Mouse (Mus musculus) heart, embryonic 11.5 days (tissue): ENCODE data around the gene Plcb1. TPM values are rescaled to one million over a fixed set of nuclear protein-coding genes. Genes with fewer than 3 reads are reported as not detected.

Experiments used
- ATAC-seq: fragments of 200-750 bp; cut with Nextera tagmentation; replicated peaks from 2 replicates; pipeline ENCODE4 v1.8.0; 2017; ENCODE audit warnings: moderate library complexity; ENCODE audit not compliant: insufficient number of reproducible peaks, low FRiP score, low TSS enrichment
- H3K27ac ChIP-seq: fragments of 300-500 bp; sonication (generic); 2 replicates; pipeline ENCODE4 v1.5.1; 2014; ENCODE audit warnings: mild to moderate bottlenecking, low read depth, low read length
- H3K27me3 ChIP-seq: fragments of 300-500 bp; sonication (generic); 2 replicates; pipeline ENCODE4 v1.6.1; 2014; ENCODE audit warnings: mild to moderate bottlenecking, low read length, mixed read lengths; ENCODE audit not compliant: control insufficient read depth, insufficient read depth
- H3K36me3 ChIP-seq: fragments of 300-500 bp; sonication (generic); 2 replicates; pipeline ENCODE4 v1.6.1; 2014; ENCODE audit warnings: mild to moderate bottlenecking, low read length, moderate library complexity, mixed read lengths; ENCODE audit not compliant: control insufficient read depth, insufficient read depth
- H3K4me1 ChIP-seq: fragments of 300-500 bp; sonication (generic); 2 replicates; pipeline ENCODE4 v1.6.1; 2014; ENCODE audit warnings: low read length; ENCODE audit not compliant: control insufficient read depth, insufficient read depth
- H3K4me2 ChIP-seq: fragments of 300-500 bp; sonication (generic); 2 replicates; pipeline ENCODE4 v1.6.1; 2014; ENCODE audit warnings: mild to moderate bottlenecking, moderate library complexity
- H3K4me3 ChIP-seq: fragments of 300-500 bp; sonication (generic); 2 replicates; pipeline ENCODE4 v1.5.1; 2014; ENCODE audit warnings: low read depth, low read length
- H3K9ac ChIP-seq: fragments of 300-500 bp; sonication (generic); 2 replicates; pipeline ENCODE4 v1.6.1; 2014; ENCODE audit warnings: mild to moderate bottlenecking, low read depth, low read length, moderate library complexity
- H3K9me3 ChIP-seq: fragments of 300-500 bp; sonication (generic); replicated peaks from 2 replicates; pipeline ENCODE4 v1.6.1; 2016; ENCODE audit warnings: low read length; ENCODE audit not compliant: control insufficient read depth
- WGBS: fragments of 180-500 bp; shearing (Covaris S2); extraction: QIAGEN DNeasy Blood & Tissue Kit; methylation state at CpG from one replicate; pipeline ENCODE4 v1.1.7; 2014; ENCODE audit not compliant: insufficient replicate concordance; 5-methylcytosine and 5-hydroxymethylcytosine counted together
- polyA plus RNA-seq: library from polyadenylated mRNA; unstranded; fragments of >200 nt; fragmentation: Nextera tagmentation; extraction: Ambion mirVana; gene quantifications from 2 replicates; pipeline ENCODE4 v1.2.1, GENCODE M21; 2014

Plcb1 gene
- polyA plus RNA-seq, 1 experiment from 2014 or later, result 7.2 TPM

GRCm38 (mm10) chr2:135415137-135415536 lies 629.3 kb downstream of the Plcb1 start:
- H3K9ac ChIP-seq, result no peak overlapping the region
- H3K9me3 ChIP-seq, result no peaks in the 10 kb centered on the region
- H3K4me1 ChIP-seq, result no peaks in the 10 kb centered on the region
- H3K4me3 ChIP-seq, result no peak overlapping the region
- H3K36me3 ChIP-seq, result no peaks in the 10 kb centered on the region
- no peak for ATAC-seq
- no peak overlapping the region for H3K27ac ChIP-seq
- 74% methylated on average over 4 of the region's 4 CpGs for WGBS
- H3K4me2 ChIP-seq, result no peak overlapping the region
- no peaks in the 10 kb centered on the region for H3K27me3 ChIP-seq

- H3K4me2 ChIP-seq, result no peak overlapping the region
- ATAC-seq, result no peak
- no peaks in the 10 kb centered on the region for H3K36me3 ChIP-seq
- no peak overlapping the region for H3K27ac ChIP-seq
- 71% methylated on average over 5 of the region's 5 CpGs for WGBS
- no peaks in the 10 kb centered on the region for H3K27me3 ChIP-seq
- no peaks in the 10 kb centered on the region for H3K9me3 ChIP-seq
- H3K4me1 ChIP-seq, result no peaks in the 10 kb centered on the region
- H3K4me3 ChIP-seq, result no peak overlapping the region
- H3K9ac ChIP-seq, result no peak overlapping the region
Observed at GRCm38 (mm10) chr2:135419301-135419700, 633.4 kb downstream of the Plcb1 start.

- ATAC-seq, result no peak
- H3K9ac ChIP-seq, result no peak overlapping the region
- no peaks in the 10 kb centered on the region for H3K36me3 ChIP-seq
- H3K27me3 ChIP-seq, result no peaks in the 10 kb centered on the region
- WGBS, result 86% methylated on average over 5 of the region's 5 CpGs
- H3K27ac ChIP-seq, result no peak overlapping the region
- H3K4me1 ChIP-seq, result peaks cover 3% of the 10 kb centered on the region; the same call in 1 of the 2 replicates
- no peak overlapping the region for H3K4me2 ChIP-seq
- H3K4me3 ChIP-seq, result no peak overlapping the region
- no peaks in the 10 kb centered on the region for H3K9me3 ChIP-seq
Observed at GRCm38 (mm10) chr2:135434947-135435515, 649.2 kb downstream of the Plcb1 start.

- H3K9me3 ChIP-seq, result no peaks in the 10 kb centered on the region
- no peak for ATAC-seq
- H3K4me1 ChIP-seq, result peaks cover 3% of the 10 kb centered on the region; the same call in 1 of the 2 replicates
Observed at GRCm38 (mm10) chr2:135439034-135439433, 653.2 kb downstream of the Plcb1 start.

GRCm38 (mm10) chr2:135439546-135440517 lies 654.0 kb downstream of the Plcb1 start:
- WGBS, result 18% methylated on average over 7 of the region's 7 CpGs
- Histone ChIP-seq H3K9ac (no peak overlapping the region), H3K27ac (no peak overlapping the region), H3K4me2 (peak overlapping the region; percentile 54), H3K36me3 (no peaks in the 10 kb centered on the region), H3K27me3 (no peaks in the 10 kb centered on the region), H3K4me1 (peaks cover 3% of the 10 kb centered on the region; the same call in 1 of the 2 replicates), H3K4me3 (no peak overlapping the region), H3K9me3 (no peaks in the 10 kb centered on the region)
- no peak for ATAC-seq

More at GRCm38 (mm10) chr2:135439034-135439433, 653.2 kb downstream of the Plcb1 start:
- H3K4me3 ChIP-seq, result no peak overlapping the region
- H3K36me3 ChIP-seq, result no peaks in the 10 kb centered on the region
- no peak overlapping the region for H3K27ac ChIP-seq
- no peaks in the 10 kb centered on the region for H3K27me3 ChIP-seq
- no peak overlapping the region for H3K9ac ChIP-seq
- WGBS, result 79% methylated on average over 3 of the region's 3 CpGs
- H3K4me2 ChIP-seq, result no peak overlapping the region

GRCm38 (mm10) chr2:135453581-135453980 lies 667.7 kb downstream of the Plcb1 start:
- H3K9me3 ChIP-seq, result no peaks in the 10 kb centered on the region
- 98% methylated on average over 1 of the region's 1 CpGs for WGBS
- H3K36me3 ChIP-seq, result no peaks in the 10 kb centered on the region
- ATAC-seq, result no peak
- H3K4me2 ChIP-seq, result no peak overlapping the region
- H3K27ac ChIP-seq, result no peak overlapping the region
- H3K27me3 ChIP-seq, result no peaks in the 10 kb centered on the region
- H3K9ac ChIP-seq, result no peak overlapping the region
- no peak overlapping the region for H3K4me3 ChIP-seq
- no peaks in the 10 kb centered on the region for H3K4me1 ChIP-seq

GRCm38 (mm10) chr2:135454015-135454414 lies 668.1 kb downstream of the Plcb1 start:
- H3K9ac ChIP-seq, result no peak overlapping the region
- H3K4me3 ChIP-seq, result no peak overlapping the region
- H3K4me2 ChIP-seq, result no peak overlapping the region
- H3K27ac ChIP-seq, result no peak overlapping the region
- no peak for ATAC-seq
- no peaks in the 10 kb centered on the region for H3K9me3 ChIP-seq
- no peaks in the 10 kb centered on the region for H3K4me1 ChIP-seq
- no peaks in the 10 kb centered on the region for H3K27me3 ChIP-seq
- WGBS, result 62% methylated on average over 2 of the region's 2 CpGs
- H3K36me3 ChIP-seq, result no peaks in the 10 kb centered on the region

- H3K4me3 ChIP-seq, result no peak overlapping the region
- ATAC-seq, result no peak
- WGBS, result 42% methylated on average over 1 of the region's 1 CpGs
Observed at GRCm38 (mm10) chr2:135454455-135454854, 668.6 kb downstream of the Plcb1 start.

More at GRCm38 (mm10) chr2:135454455-135454854, 668.6 kb downstream of the Plcb1 start:
- no peaks in the 10 kb centered on the region for H3K36me3 ChIP-seq
- H3K4me2 ChIP-seq, result no peak overlapping the region
- no peak overlapping the region for H3K27ac ChIP-seq
- H3K4me1 ChIP-seq, result no peaks in the 10 kb centered on the region
- H3K27me3 ChIP-seq, result no peaks in the 10 kb centered on the region
- no peak overlapping the region for H3K9ac ChIP-seq
- no peaks in the 10 kb centered on the region for H3K9me3 ChIP-seq
